Mouse (Mus musculus): ENCODE data around the gene Lce1l.

GRCm38 (mm10) chr3:92874180-92874579, 23.1 kb upstream of the Lce1l start:
- TF ChIP-seq CTCF (IDR thresholded peaks at IDR 0.05; ENCODE audit: low read depth) (no peak), EP300 (optimal IDR thresholded peaks at IDR 0.05) (no peak)

All from stomach, postnatal 0 days (tissue).